Mouse (Mus musculus) liver, embryonic 14.5 days (tissue): ENCODE results near the gene AC131692.1.

Experiments used
- CTCF ChIP-seq: IDR thresholded peaks from 2 replicates; pipeline ENCODE4 v1.5.1; 2016; ENCODE audit warnings: antibody characterized with exemption, low read depth, control low read depth
- EP300 ChIP-seq: IDR thresholded peaks from 2 replicates; pipeline ENCODE4 v1.6.1; 2016; ENCODE audit warnings: antibody characterized with exemption, low read depth

- no peak for TF ChIP-seq CTCF
- no peak for TF ChIP-seq EP300
Observed at GRCm38 (mm10) chr19:6057313-6058096, 36.7 kb upstream of the AC131692.1 start, which contains the start of the genes Mrpl49 and Fau.
